8 mouse cellular contexts compared by ENCODE assay signal in the genomic region with DNA sequence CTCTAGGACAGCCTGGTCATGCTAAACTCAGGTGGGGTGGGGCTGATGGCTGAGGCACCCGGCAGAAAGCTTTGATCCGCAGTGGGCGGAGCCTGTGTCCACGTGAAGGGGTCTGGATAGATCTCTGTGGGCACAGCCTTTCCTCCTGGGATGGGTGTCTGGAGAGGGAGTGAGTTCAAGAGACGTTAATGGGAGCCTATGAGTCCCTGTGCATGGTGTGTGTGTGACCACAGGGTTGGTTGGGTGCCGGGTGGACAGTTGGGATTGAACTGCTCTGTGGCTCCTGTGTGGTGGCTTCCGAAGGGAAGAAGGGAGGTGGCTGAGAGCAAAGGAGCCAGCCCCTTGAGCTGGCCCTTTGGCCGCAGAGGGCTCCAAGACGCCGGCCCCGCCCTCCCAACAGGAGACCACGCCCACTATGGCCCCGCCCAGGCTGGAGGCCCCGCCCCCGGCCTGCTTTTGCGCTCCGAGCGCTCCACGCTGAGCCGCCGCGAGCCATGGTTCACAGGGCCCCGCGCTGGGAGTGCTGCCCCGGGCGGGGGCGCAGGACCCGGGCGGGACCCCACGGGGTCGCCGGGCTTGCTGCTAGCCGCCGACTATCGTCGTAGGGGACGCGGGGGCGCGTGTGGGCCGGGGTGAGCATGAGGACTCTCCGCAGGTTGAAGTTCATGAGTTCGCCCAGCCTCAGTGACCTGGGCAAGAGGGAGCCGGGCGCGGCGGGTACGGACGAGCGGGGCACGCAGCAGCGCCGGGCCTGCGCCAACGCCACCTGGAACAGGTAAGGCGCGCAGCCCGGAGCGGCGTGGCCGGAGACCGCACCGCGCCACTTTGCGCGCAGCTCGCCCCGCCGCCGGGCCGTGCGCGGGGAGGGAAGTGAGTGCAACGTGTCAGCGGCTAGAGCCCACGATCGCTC. TPM values are rescaled to one million over a fixed set of nuclear protein-coding genes. Genes with fewer than 3 reads are reported as not detected.
DNase-seq lines count a peak whose midpoint lies in the region; ATAC-seq and TF ChIP-seq lines count a peak whose summit lies in the region.

No protein-coding gene starts in this region.

- peak; percentile 67 for DNase-seq in right cerebral cortex, postnatal 14 days
- no peak for DNase-seq in right cerebral cortex, adult 2 months (ENCODE audit: low spot score in 2 of 2)
- DNase-seq in heart, embryonic 10.5 days (ENCODE audit: low spot score): peak; percentile 93
- DNase-seq in kidney, adult 9 months: peak; percentile 93
- peak; percentile 93 for DNase-seq in lung, adult 2 months
- DNase-seq in thymus, postnatal 10 days (ENCODE audit: low spot score in 2 of 2): peak; percentile 62 to 76

- peak overlapping the region; percentile 76 for H3K9ac ChIP-seq in embryonic facial prominence, embryonic 13.5 days

- TF ChIP-seq POLR2A in lung, adult 2 months (IDR thresholded peaks at IDR 0.05; ENCODE audit: borderline replicate concordance, extremely low read depth, low read depth, low read length): no peak

- 0 out of 2 replicates have a peak overlapping the region, but pooled peaks have one; percentile 33 for H3K27ac ChIP-seq in embryonic facial prominence, embryonic 13.5 days
- peak overlapping the region; percentile 90 for H3K27ac ChIP-seq in heart, embryonic 10.5 days

- H3K27me3 ChIP-seq in embryonic facial prominence, embryonic 13.5 days: peaks cover 10% of the 10 kb centered on the region
- 0 out of 2 replicates have a peak, but pooled peaks cover 6% of the 10 kb centered on the region for H3K27me3 ChIP-seq in heart, embryonic 10.5 days (ENCODE audit: insufficient read depth, poor library complexity, severe bottlenecking)

- H3K4me3 ChIP-seq in embryonic facial prominence, embryonic 13.5 days: peak overlapping the region; percentile 68
- peak overlapping the region; percentile 87 for H3K4me3 ChIP-seq in heart, embryonic 10.5 days
- H3K4me3 ChIP-seq in lung, adult 2 months (replicated peaks; ENCODE audit: extremely low read depth, low read depth, low read length): peak overlapping the region; percentile 52

- peaks cover 21% of the 10 kb centered on the region for H3K4me1 ChIP-seq in embryonic facial prominence, embryonic 13.5 days
- peaks cover 62% of the 10 kb centered on the region for H3K4me1 ChIP-seq in heart, embryonic 10.5 days
- H3K4me1 ChIP-seq in lung, adult 2 months (ENCODE audit: control insufficient read depth, insufficient read depth, low read length): peaks cover 3% of the 10 kb centered on the region; the same call in 1 of the 2 replicates

- peak overlapping the region; percentile 96 for H3K4me2 ChIP-seq in embryonic facial prominence, embryonic 13.5 days

- no peak for TF ChIP-seq CTCF in lung, adult 2 months (IDR thresholded peaks at IDR 0.05; ENCODE audit: insufficient read depth, low read length)

- H3K36me3 ChIP-seq in embryonic facial prominence, embryonic 13.5 days: no peaks in the 10 kb centered on the region
- peaks cover 3% of the 10 kb centered on the region; the same call in 1 of the 2 replicates for H3K36me3 ChIP-seq in heart, embryonic 10.5 days

- ATAC-seq in embryonic facial prominence, embryonic 13.5 days (ENCODE audit: insufficient number of reproducible peaks, insufficient read depth, low FRiP score, low TSS enrichment, low read depth): peak; percentile 50
- peak; percentile 21; the same call in 1 of the 2 replicates for ATAC-seq in neutrophil, adult 5-6 weeks (ENCODE audit: extremely low read depth, insufficient number of reproducible peaks, low FRiP score, poor library complexity, severe bottlenecking)

- under 1% methylated on average over 65 of the region's 77 CpGs for WGBS in embryonic facial prominence, embryonic 13.5 days
- WGBS in heart, embryonic 10.5 days: under 1% methylated on average over 73 of the region's 77 CpGs
- WGBS in lung, adult 2 months: under 1% methylated on average over 77 of the region's 77 CpGs

- H3K9me3 ChIP-seq in embryonic facial prominence, embryonic 13.5 days: no peaks in the 10 kb centered on the region
- H3K9me3 ChIP-seq in heart, embryonic 10.5 days: no peaks in the 10 kb centered on the region

RNA-seq across cellular contexts. Expression of a gene that starts 11.4 kb away (rescaled TPM):
- polyA plus RNA-seq in embryonic facial prominence, embryonic 13.5 days (2015; fragmentation: Nextera tagmentation; extraction: Ambion mirVana): 18.8 and 20.7 TPM in 2 replicates
- polyA plus RNA-seq in heart, embryonic 10.5 days (2016; fragmentation: Nextera tagmentation; extraction: Ambion mirVana): 30.6 and 33.1 TPM in 2 replicates
- 12.9 and 14.1 TPM in 2 replicates for polyA plus RNA-seq in lung, adult 2 months (2012; rRNA removed)
- total RNA-seq in neutrophil, adult 5-6 weeks (2017): 28.9 and 29.6 TPM in 2 replicates

RNA-seq across cellular contexts. Expression of a gene that starts 39.1 kb away (rescaled TPM):
- 3.9 and 6.0 TPM in 2 replicates for polyA plus RNA-seq in embryonic facial prominence, embryonic 13.5 days (2015; fragmentation: Nextera tagmentation; extraction: Ambion mirVana)
- 4.3 and 6.5 TPM in 2 replicates for polyA plus RNA-seq in heart, embryonic 10.5 days (2016; fragmentation: Nextera tagmentation; extraction: Ambion mirVana)
- polyA plus RNA-seq in lung, adult 2 months (2012; rRNA removed): 20.3 and 22.1 TPM in 2 replicates
- total RNA-seq in neutrophil, adult 5-6 weeks (2017): not detected in 2 replicates

Comparison
In these comparisons a context has a peak if more than half of its experiments do, and no peak if none do; other contexts are left out.
1. DNase-seq: peak in right cerebral cortex, postnatal 14 days (single experiment), heart, embryonic 10.5 days (single experiment), kidney, adult 9 months (single experiment), lung, adult 2 months (single experiment) and thymus, postnatal 10 days (2 of 2); none in right cerebral cortex, adult 2 months (0 of 2).
2. Peak in every context shown above with its lines, with median percentiles within 50 percentile points of each other: H3K4me3 ChIP-seq.